Mouse (Mus musculus): ENCODE data around the gene Podnl1.

GRCm38 (mm10) chr8:84147769-84148530, 22.2 kb downstream of the Podnl1 start, which contains the start of the genes Cc2d1a and 4930432K21Rik:
- no peak for TF ChIP-seq CTCF (IDR thresholded peaks at IDR 0.05; ENCODE audit: low read depth)
- no peak for TF ChIP-seq EP300 (IDR thresholded peaks at IDR 0.05; ENCODE audit: low read depth)
